Comparison of ENCODE assay signal across 8 mouse cellular contexts in the genomic region with DNA sequence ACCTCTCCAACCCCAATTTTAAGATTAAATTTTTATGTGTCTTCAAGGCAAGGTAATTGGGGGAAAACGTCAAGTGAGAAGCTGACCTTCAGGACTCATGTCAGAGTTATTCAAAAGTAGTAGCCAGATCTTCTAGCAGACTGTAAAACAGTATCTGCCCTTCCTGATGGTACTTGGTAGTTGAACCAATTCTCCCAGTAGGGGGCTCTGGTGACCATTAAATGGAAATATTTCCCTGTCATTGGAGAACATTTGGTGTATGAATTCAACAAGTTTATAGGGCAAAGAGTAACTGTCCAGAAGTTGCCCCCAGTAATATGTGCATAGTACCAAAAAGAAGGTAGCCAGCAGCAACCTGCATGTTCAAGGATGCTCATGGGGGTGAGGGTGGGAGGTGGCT.
DNase-seq lines count a peak whose midpoint lies in the region; ATAC-seq lines count a peak whose summit lies in the region.

No protein-coding gene starts in this region.

- H3K4me1 ChIP-seq in heart, embryonic 10.5 days = no peaks in the 10 kb centered on the region

- no peaks in the 10 kb centered on the region for H3K27me3 ChIP-seq in heart, embryonic 10.5 days (ENCODE audit: insufficient read depth, poor library complexity, severe bottlenecking)

- no peaks in the 10 kb centered on the region for H3K36me3 ChIP-seq in heart, embryonic 10.5 days

- no peaks in the 10 kb centered on the region for H3K9me3 ChIP-seq in heart, embryonic 10.5 days

- H3K27ac ChIP-seq in heart, embryonic 10.5 days = no peak overlapping the region

- peak; percentile 48 for DNase-seq in heart, adult 8-10 months (ENCODE audit: low spot score)
- DNase-seq in heart, embryonic 10.5 days (ENCODE audit: low spot score) = no peak
- DNase-seq in right cerebral cortex, postnatal 4 days = peak; percentile 38
- DNase-seq in right cerebral cortex, postnatal 36 days (ENCODE audit: low spot score in 2 of 2) = no peak
- peak; percentile 45 for DNase-seq in retina, postnatal 7 days (ENCODE audit: low read depth, low spot score)
- DNase-seq in left cerebral cortex, adult 11 months (ENCODE audit: low spot score) = no peak
- no peak for DNase-seq in gastrocnemius, adult 18-20 months (ENCODE audit: low spot score)

- peak; percentile 57; the same call in 1 of the 2 replicates for ATAC-seq in common myeloid progenitor, adult 5-6 weeks (replicated peaks; ENCODE audit: low read depth, poor library complexity, severe bottlenecking)

- no peak overlapping the region for H3K4me3 ChIP-seq in heart, embryonic 10.5 days

- WGBS in heart, embryonic 10.5 days = 36% methylated on average over 1 of the region's 1 CpGs

Comparison
In these comparisons a context has a peak if more than half of its experiments do, and no peak if none do; other contexts are left out.
1. DNase-seq: peak in heart, adult 8-10 months (single experiment), right cerebral cortex, postnatal 4 days (single experiment) and retina, postnatal 7 days (single experiment); none in heart, embryonic 10.5 days (single experiment), right cerebral cortex, postnatal 36 days (0 of 2), left cerebral cortex, adult 11 months (single experiment) and gastrocnemius, adult 18-20 months (single experiment).